Mouse (Mus musculus) kidney, embryonic 16.5 days (tissue): ENCODE results near the gene Epha4. TPM values are rescaled to one million over a fixed set of nuclear protein-coding genes. Genes with fewer than 3 reads are reported as not detected.

ENCODE experiments used
- ATAC-seq: fragments of 200-750 bp; cut with Nextera tagmentation; 2 replicates; pipeline ENCODE4 v1.8.0; 2017; ENCODE audit warnings: moderate TSS enrichment; ENCODE audit not compliant: low FRiP score, low TSS enrichment
- H3K27ac ChIP-seq: fragments of 300-500 bp; sonication (generic); 2 replicates; pipeline ENCODE4 v1.5.1; 2014; ENCODE audit warnings: low read length
- H3K27me3 ChIP-seq: fragments of 300-500 bp; sonication (generic); 2 replicates; pipeline ENCODE4 v1.6.1; 2014; ENCODE audit warnings: low read length, control low read depth, mixed read lengths; ENCODE audit not compliant: insufficient read depth
- H3K36me3 ChIP-seq: fragments of 300-500 bp; sonication (generic); 2 replicates; pipeline ENCODE4 v1.6.1; 2014; ENCODE audit warnings: low read length, control low read depth, mixed read lengths; ENCODE audit not compliant: insufficient read depth
- H3K4me1 ChIP-seq: fragments of 300-500 bp; sonication (generic); 2 replicates; pipeline ENCODE4 v1.6.1; 2014; ENCODE audit warnings: low read length, control low read depth, mixed read lengths; ENCODE audit not compliant: insufficient read depth
- H3K4me2 ChIP-seq: fragments of 300-500 bp; sonication (generic); replicated peaks from 2 replicates; pipeline ENCODE4 v1.6.1; 2014; ENCODE audit warnings: low read depth, low read length
- H3K4me3 ChIP-seq: fragments of 300-500 bp; sonication (generic); 2 replicates; pipeline ENCODE4 v1.5.1; 2014; ENCODE audit warnings: mild to moderate bottlenecking, low read length
- H3K9ac ChIP-seq: fragments of 300-500 bp; sonication (generic); replicated peaks from 2 replicates; pipeline ENCODE4 v1.6.1; 2014; ENCODE audit warnings: low read length
- H3K9me3 ChIP-seq: fragments of 300-500 bp; sonication (generic); 2 replicates; pipeline ENCODE4 v1.6.1; 2016; ENCODE audit warnings: low read length, control low read depth
- WGBS: fragments of 180-500 bp; shearing (Covaris S2); extraction: QIAGEN DNeasy Blood & Tissue Kit; methylation state at CpG from one replicate; pipeline ENCODE4 v1.1.7; 2014; 5-methylcytosine and 5-hydroxymethylcytosine counted together
- polyA plus RNA-seq: library from polyadenylated mRNA; unstranded; fragments of >200 nt; fragmentation: Nextera tagmentation; extraction: Ambion mirVana; gene quantifications from 2 replicates; pipeline ENCODE4 v1.2.1, GENCODE M21; 2015

The Epha4 gene
- polyA plus RNA-seq, 1 experiment from 2014 or later = 17.0 TPM

GRCm38 (mm10) chr1:77465524-77465923, 49.4 kb downstream of the Epha4 start:
- Histone ChIP-seq H3K27ac (no peak overlapping the region), H3K4me2 (no peak overlapping the region), H3K36me3 (no peaks in the 10 kb centered on the region), H3K9me3 (no peaks in the 10 kb centered on the region), H3K4me1 (peaks cover 23% of the 10 kb centered on the region), H3K27me3 (no peaks in the 10 kb centered on the region), H3K4me3 (no peak overlapping the region), H3K9ac (no peak overlapping the region)
- WGBS = 57% methylated on average over 4 of the region's 4 CpGs
- no peak for ATAC-seq

DNA sequence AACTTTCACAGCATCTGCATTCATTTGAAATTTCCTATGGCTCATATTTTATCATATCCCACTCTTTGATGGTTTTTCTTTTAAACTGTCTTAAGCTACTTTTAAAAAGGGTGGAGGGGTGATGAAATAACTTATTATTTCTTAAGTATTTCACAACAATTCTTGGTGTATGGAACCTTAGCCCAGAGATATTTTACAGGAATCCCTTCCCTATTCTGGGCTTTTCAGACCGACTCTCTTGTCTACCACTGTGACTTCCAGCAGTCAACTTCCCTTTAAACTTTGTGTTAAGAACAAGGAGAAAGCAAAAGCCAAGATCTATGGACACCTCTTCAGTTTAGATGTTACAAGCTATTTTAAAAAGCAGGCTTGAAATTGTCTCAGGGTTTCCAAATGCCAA, 50.8 kb downstream of the Epha4 start:
- no peak for ATAC-seq
- Histone ChIP-seq H3K36me3 (no peaks in the 10 kb centered on the region), H3K4me1 (peaks cover 24% of the 10 kb centered on the region), H3K4me3 (no peak overlapping the region), H3K27ac (no peak overlapping the region), H3K9me3 (no peaks in the 10 kb centered on the region), H3K27me3 (no peaks in the 10 kb centered on the region), H3K4me2 (no peak overlapping the region), H3K9ac (no peak overlapping the region)
- WGBS = 62% methylated on average over 1 of the region's 1 CpGs

DNA sequence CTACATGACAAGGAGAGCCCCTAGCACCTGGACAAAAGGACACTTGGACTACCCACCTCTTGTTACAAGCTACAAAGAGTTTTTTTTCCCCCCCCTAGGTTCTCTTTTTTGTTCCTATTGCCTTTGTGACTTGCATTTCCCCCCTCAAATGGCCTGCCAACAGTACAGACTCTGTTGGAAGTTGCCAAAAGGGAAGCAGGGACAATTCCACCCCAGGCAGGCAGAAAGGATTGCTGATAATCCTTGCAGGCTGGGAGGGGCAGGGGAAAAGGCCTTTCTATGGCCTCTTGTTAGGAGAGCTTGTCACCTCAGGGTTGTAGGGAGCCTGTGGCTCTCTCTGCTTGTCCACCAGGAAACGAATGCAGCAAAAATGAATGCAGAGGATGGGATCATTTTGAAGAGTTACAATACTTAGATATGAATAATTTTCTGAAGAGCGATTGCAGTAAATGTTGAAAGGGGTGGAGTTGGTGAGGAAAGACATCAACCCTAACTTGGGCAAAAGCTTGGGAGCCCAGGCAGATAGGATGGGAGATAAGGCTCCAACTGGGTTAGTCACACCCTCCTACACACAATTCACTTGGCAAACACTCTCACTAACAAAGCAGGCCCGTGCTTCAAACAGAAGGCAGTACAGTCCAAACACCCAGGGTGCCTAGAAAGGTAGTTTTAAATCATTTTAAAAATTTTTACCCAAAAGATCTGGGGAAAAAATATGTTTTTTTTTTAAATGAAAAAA, 52.8 kb downstream of the Epha4 start:
- Histone ChIP-seq H3K4me1 (peaks cover 33% of the 10 kb centered on the region), H3K27ac (peak overlapping the region; percentile 56), H3K4me3 (no peak overlapping the region), H3K27me3 (no peaks in the 10 kb centered on the region), H3K36me3 (no peaks in the 10 kb centered on the region), H3K9ac (no peak overlapping the region), H3K9me3 (no peaks in the 10 kb centered on the region), H3K4me2 (no peak overlapping the region)
- 41% methylated on average over 3 of the region's 3 CpGs for WGBS
- no peak for ATAC-seq

DNA sequence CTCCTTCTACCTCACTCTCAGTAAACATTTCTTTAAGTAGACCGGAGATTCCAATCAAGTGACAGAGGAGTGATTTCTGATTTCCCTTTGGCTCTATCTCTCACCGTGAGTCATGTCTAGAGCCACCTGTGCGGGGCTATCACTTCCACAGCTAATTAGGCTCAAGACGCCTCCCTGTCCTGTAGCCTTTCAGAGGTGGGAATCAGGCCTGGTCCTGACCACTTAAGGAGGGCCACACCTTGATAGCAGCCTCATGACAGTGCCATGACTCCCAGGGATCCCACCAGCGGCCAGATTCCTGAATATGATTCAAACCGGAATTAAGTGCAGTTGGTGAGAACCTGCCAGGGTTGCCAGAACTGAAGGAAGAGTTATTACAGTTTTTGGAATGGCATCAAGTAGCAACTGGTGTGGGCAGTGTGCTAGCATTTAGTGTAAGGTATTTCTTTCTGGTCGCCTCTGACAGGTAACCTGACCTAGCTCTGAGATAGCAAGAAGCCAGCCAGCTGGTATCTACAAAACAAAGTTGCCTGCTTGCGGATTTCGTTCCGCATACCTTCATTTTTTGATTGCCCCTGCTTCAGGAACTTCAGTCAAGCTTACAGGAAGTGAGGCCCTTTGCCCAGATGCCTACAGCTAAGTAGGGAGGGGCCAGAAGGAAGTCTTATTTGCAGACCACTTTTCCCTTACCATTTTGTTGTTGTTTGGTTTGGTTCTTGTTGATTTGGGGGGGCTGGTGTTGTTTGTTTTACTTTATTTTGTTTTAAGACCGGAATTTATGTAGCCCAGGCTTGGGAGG, 53.9 kb downstream of the Epha4 start:
- Histone ChIP-seq H3K9ac (no peak overlapping the region), H3K27me3 (no peaks in the 10 kb centered on the region), H3K36me3 (no peaks in the 10 kb centered on the region), H3K9me3 (no peaks in the 10 kb centered on the region), H3K27ac (peak overlapping the region; percentile 56), H3K4me2 (no peak overlapping the region), H3K4me3 (no peak overlapping the region), H3K4me1 (peaks cover 33% of the 10 kb centered on the region)
- no peak for ATAC-seq
- WGBS = 53% methylated on average over 11 of the region's 11 CpGs

DNA sequence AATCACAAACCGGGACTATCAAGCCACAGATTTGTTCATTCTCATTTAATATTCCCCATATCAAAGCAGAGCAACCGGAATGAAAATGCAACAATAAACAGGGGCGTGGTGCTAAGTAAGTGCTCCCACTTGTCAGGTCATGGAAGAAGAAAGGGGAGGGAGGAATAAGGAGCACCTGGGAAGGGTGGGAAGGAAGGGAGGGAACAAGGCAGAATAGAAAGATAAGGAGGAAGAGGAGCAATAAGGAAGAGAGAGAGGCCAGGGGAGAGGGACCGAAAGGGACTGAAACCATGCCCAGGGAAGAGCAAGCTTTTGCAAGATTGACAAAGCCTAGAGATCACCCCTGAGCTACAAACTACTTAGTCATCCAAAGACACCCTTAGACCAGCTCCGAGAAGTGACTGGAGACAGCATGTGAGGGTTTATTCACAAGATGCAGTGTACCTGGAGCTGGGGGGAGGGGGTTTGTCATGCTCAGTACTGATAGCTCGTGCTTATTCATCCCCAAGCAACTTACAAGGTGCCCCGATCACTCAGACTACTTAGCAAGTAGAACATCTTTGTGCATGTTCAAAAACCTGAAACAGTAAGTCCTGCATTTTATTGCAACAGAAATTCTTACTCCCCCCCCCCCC, 56.0 kb downstream of the Epha4 start:
- WGBS = 81% methylated on average over 7 of the region's 7 CpGs
- ATAC-seq = no peak

GRCm38 (mm10) chr1:77457446-77457800, 57.5 kb downstream of the Epha4 start:
- ATAC-seq = no peak
- no peak overlapping the region for H3K9ac ChIP-seq
- no peaks in the 10 kb centered on the region for H3K9me3 ChIP-seq
- no peak overlapping the region for H3K4me3 ChIP-seq
- H3K36me3 ChIP-seq = no peaks in the 10 kb centered on the region
- no peaks in the 10 kb centered on the region for H3K27me3 ChIP-seq
- 14% methylated on average over 6 of the region's 6 CpGs for WGBS
- H3K4me2 ChIP-seq = no peak overlapping the region
- H3K27ac ChIP-seq = no peak overlapping the region
- peaks cover 28% of the 10 kb centered on the region for H3K4me1 ChIP-seq

More for the DNA sequence above, 56.0 kb downstream of the Epha4 start:
- H3K36me3 ChIP-seq = no peaks in the 10 kb centered on the region
- peaks cover 33% of the 10 kb centered on the region for H3K4me1 ChIP-seq
- no peak overlapping the region for H3K4me2 ChIP-seq
- no peak overlapping the region for H3K9ac ChIP-seq
- H3K9me3 ChIP-seq = no peaks in the 10 kb centered on the region
- H3K4me3 ChIP-seq = no peak overlapping the region
- H3K27ac ChIP-seq = no peak overlapping the region
- H3K27me3 ChIP-seq = no peaks in the 10 kb centered on the region

- H3K4me3 ChIP-seq = no peak overlapping the region
- ATAC-seq = no peak
- no peak overlapping the region for H3K9ac ChIP-seq
- WGBS = 55% methylated on average over 7 of the region's 7 CpGs
- no peaks in the 10 kb centered on the region for H3K9me3 ChIP-seq
- H3K27ac ChIP-seq = no peak overlapping the region
- no peaks in the 10 kb centered on the region for H3K27me3 ChIP-seq
- no peak overlapping the region for H3K4me2 ChIP-seq
- peaks cover 24% of the 10 kb centered on the region for H3K4me1 ChIP-seq
- H3K36me3 ChIP-seq = no peaks in the 10 kb centered on the region
Measured at GRCm38 (mm10) chr1:77456695-77457445, 58.0 kb downstream of the Epha4 start.

DNA sequence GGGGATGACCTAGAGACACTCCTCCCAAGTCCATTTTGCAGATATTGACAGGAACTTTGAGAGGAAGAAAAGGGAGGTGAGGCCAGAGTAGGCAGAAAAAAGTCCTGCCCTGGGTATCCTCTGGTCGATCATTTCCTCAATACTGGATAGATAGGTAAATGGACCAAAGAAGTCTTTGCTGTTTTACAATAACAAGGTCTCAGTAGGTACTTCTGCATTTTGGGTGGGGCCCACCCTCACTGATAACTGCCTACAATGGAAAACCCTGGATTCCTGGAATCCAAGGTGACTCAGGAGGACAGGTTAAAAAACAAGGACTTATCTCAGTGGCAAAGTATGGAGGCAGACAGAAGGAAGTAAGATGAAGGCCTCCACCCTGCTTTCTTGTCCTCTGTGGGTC, 61.1 kb downstream of the Epha4 start:
- Histone ChIP-seq H3K27ac (no peak overlapping the region), H3K9me3 (no peaks in the 10 kb centered on the region), H3K36me3 (no peaks in the 10 kb centered on the region), H3K27me3 (no peaks in the 10 kb centered on the region), H3K4me3 (no peak overlapping the region), H3K9ac (no peak overlapping the region), H3K4me1 (peaks cover 9% of the 10 kb centered on the region; the same call in 1 of the 2 replicates), H3K4me2 (no peak overlapping the region)
- 97% methylated on average over 1 of the region's 1 CpGs for WGBS
- no peak for ATAC-seq

- Histone ChIP-seq H3K27ac (no peak overlapping the region), H3K36me3 (no peaks in the 10 kb centered on the region), H3K4me1 (0 out of 2 replicates have a peak, but pooled peaks cover 4% of the 10 kb centered on the region), H3K9me3 (no peaks in the 10 kb centered on the region), H3K9ac (no peak overlapping the region), H3K4me2 (no peak overlapping the region), H3K4me3 (no peak overlapping the region), H3K27me3 (no peaks in the 10 kb centered on the region)
- WGBS = 89% methylated on average over 3 of the region's 3 CpGs
- ATAC-seq = no peak
Measured at GRCm38 (mm10) chr1:77452721-77453120, 62.2 kb downstream of the Epha4 start.
